Mouse (Mus musculus) lung, adult 2 months (tissue): ENCODE data around the gene Hist1h2bj. TPM values are rescaled to one million over a fixed set of nuclear protein-coding genes. Genes with fewer than 3 reads are reported as not detected.

Source experiments
- DNase-seq: peaks from one replicate; pipeline ENCODE4 v3.0.0; 2022
- H3K4me1 ChIP-seq: fragments of 200-500 bp; 2 replicates; pipeline ENCODE4 v1.6.1; 2011; ENCODE audit warnings: low read length; ENCODE audit not compliant: control insufficient read depth, insufficient read depth
- H3K4me3 ChIP-seq: fragments of 200-500 bp; replicated peaks from 2 replicates; pipeline ENCODE3; 2011; ENCODE audit warnings: low read depth, mild to moderate bottlenecking, control low read depth, low read length; ENCODE audit errors: extremely low read depth
- CTCF ChIP-seq: fragments of 200-500 bp; IDR thresholded peaks from 2 replicates; pipeline ENCODE4 v1.5.1; 2011; ENCODE audit warnings: mild to moderate bottlenecking, low read length, control low read depth; ENCODE audit not compliant: insufficient read depth
- POLR2A ChIP-seq: fragments of 200-500 bp; IDR thresholded peaks from 2 replicates; pipeline ENCODE4 v1.6.1; 2011; ENCODE audit warnings: low read depth, mild to moderate bottlenecking, control low read depth, low read length, borderline replicate concordance; ENCODE audit errors: extremely low read depth
- WGBS: fragments of 180-500 bp; shearing (Covaris S2); methylation state at CpG from one replicate; pipeline ENCODE4 v1.1.7; 2018; 5-methylcytosine and 5-hydroxymethylcytosine counted together
- polyA plus RNA-seq: library from polyadenylated mRNA; depleted of rRNA; stranded (reverse); fragments of >200 nt; gene quantifications from 2 replicates; pipeline ENCODE4 v1.2.3, GENCODE M21; 2012

The Hist1h2bj gene
- polyA plus RNA-seq, 1 experiment: 3.5 TPM

DNA sequence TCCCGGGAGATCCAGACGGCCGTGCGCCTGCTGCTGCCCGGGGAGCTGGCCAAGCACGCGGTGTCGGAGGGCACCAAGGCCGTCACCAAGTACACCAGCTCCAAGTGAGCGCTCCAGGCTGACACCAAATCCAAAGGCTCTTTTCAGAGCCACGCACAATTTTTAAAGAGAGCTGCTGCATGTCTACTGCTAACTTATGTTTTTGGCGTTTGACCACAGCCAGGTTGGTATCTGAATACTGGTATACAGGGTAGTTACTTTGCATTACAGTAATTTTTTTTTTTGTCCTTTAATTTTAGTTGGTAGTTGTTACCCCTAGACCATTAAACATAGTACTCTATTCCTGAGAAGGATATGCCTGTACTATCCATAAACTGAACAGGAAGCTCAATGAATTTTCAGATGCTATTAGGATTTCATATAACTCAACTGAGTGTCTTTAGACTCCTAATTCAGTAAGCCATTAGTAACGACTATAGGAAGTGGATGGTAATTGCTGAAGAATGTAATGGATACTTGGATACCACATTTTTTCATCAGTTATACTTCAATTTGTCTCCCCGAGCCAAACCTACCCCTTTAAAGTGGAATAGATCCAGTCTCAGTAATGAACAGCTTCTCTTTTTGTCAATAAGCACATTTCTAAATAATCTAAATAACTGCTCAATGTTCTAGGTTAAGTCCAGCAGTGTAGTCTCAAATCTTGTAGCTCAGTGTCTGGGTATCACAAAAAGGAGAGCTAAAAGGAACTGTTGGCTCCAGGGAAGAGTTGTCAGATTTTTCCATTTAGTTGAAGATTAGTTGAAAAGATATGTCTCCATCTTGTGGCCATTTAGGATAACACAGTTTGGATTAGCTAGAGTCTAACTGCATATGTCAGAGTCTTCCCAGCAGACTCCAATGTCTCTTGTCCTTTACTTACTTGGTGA is 753 bp downstream of the Hist1h2bj start:
- TF ChIP-seq POLR2A (no peak), CTCF (0 out of 2 replicates have a peak, but pooled peaks have one; percentile 35)
- WGBS: 1% methylated on average over 14 of the region's 14 CpGs
- DNase-seq: no peak
- Histone ChIP-seq H3K4me3 (no peak overlapping the region), H3K4me1 (peaks cover 7% of the 10 kb centered on the region; the same call in 1 of the 2 replicates)

DNA sequence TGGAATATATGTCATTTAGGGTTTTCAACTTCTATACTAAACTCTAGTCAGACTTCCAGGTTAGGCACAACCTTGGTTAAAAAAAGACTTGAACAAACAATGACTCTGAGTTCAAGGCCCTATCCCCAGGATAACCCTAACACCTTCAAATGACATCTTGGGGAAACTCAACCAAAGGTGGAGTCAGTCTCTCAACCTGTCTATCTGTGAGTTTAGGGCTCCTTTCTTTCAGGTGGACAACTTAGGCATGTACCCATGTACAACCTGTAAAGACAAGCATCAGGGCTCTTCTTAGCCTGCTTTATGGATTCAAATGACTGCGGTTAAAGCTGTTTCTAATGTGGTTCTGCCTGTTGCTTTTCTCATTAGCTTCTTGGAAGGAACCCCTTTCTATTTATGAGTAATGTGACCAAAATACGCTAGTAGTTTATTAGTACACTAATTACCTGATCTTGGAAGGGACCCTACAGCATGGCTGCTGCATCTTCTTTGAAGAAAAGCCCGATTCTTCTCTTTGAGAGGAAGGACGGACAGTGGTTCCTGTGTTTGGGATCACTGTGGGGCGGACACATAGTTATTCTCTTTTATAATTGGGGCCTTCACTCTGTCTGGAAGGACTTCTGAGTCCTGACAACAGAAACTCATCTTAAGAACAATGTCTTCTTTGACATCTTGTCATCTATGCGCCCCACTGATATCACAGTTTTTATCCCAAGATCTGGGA is 1.6 kb downstream of the Hist1h2bj start:
- DNase-seq: no peak
- Histone ChIP-seq H3K4me3 (no peak overlapping the region), H3K4me1 (peaks cover 7% of the 10 kb centered on the region; the same call in 1 of the 2 replicates)
- no peak for TF ChIP-seq CTCF
- TF ChIP-seq POLR2A: no peak
- WGBS: 88% methylated on average over 6 of the region's 6 CpGs

DNA sequence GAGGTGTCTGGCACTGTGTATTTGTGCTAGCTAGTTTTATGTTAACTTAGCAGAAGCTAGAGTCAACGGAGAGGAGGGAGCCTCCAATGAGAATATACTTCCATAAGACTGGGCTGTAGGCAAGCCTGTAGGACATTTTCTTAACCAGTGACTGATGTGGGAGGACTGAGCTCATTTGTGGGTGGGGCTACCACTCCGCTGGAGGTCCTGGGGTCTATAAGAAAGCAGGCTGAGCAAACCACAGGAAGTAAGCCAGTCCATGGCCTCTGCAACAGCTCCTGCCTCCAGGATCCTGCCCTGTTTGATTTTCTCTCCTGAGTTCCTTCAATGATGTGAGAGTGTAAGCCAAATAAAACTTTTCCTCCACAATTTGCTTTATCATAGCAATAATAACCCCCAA is 2.3 kb downstream of the Hist1h2bj start:
- 56% methylated on average over 2 of the region's 2 CpGs for WGBS
- DNase-seq: no peak
- Histone ChIP-seq H3K4me3 (no peak overlapping the region), H3K4me1 (peaks cover 7% of the 10 kb centered on the region; the same call in 1 of the 2 replicates)
- TF ChIP-seq CTCF (no peak), POLR2A (no peak)

DNA sequence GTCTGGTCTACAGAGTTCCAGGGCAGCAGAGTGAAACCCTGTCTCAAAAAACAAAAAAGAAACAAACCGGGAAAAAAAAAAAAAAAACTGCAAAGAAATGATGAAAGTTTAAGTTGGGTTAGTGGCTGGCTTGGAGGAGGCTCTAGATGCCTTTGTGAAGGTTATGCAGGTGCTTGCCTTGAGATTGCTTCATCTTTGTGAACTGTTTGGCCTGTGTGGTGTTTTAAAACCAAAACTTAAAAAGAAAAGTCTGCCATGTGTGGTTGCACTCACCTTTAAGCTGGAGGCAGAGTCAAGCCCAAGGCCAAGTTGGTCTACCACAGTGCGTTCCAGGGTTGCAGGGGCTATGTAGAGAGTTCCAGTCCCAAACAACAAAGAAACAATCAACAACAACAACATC is 6.0 kb downstream of the Hist1h2bj start:
- no peak for DNase-seq
- no peak overlapping the region for H3K4me3 ChIP-seq
- 81% methylated on average over 2 of the region's 2 CpGs for WGBS
- TF ChIP-seq POLR2A: no peak
- no peak for TF ChIP-seq CTCF
- H3K4me1 ChIP-seq: peaks cover under 1% of the 10 kb centered on the region; the same call in 1 of the 2 replicates

DNA sequence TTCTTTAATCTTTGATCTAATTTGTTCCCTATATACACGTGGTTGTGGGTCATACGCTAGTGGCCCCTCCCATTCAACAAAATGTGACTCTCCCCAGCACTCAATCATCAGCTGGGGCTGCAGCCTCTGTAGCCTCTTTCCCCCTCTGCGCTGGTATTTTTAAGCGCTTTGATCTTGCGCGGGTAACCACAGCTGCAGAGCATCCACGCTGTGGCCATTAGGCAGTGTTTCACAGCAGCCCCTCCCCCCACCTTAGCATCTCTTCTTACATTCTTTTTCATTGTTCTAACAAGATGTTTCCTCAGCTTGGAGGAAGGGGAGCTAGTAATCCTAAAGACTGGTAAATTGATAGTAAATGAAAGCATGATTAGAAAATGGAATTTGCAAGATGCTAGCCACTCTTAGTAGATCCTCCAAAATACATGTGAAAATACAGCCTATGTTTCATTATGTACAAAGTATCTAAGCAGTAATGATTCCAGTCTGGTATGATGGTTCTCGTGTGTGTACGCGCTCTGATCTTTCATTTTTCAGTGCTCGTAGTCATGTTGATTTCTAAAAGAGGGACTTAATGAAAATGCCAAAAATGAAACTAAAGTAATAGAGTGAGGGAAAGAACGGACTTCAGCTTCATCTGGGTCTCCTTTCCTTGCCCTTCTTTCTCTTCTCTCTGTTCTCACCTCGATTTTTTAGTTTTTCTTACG is 6.9 kb downstream of the Hist1h2bj start:
- WGBS: 3% methylated on average over 14 of the region's 14 CpGs

DNA sequence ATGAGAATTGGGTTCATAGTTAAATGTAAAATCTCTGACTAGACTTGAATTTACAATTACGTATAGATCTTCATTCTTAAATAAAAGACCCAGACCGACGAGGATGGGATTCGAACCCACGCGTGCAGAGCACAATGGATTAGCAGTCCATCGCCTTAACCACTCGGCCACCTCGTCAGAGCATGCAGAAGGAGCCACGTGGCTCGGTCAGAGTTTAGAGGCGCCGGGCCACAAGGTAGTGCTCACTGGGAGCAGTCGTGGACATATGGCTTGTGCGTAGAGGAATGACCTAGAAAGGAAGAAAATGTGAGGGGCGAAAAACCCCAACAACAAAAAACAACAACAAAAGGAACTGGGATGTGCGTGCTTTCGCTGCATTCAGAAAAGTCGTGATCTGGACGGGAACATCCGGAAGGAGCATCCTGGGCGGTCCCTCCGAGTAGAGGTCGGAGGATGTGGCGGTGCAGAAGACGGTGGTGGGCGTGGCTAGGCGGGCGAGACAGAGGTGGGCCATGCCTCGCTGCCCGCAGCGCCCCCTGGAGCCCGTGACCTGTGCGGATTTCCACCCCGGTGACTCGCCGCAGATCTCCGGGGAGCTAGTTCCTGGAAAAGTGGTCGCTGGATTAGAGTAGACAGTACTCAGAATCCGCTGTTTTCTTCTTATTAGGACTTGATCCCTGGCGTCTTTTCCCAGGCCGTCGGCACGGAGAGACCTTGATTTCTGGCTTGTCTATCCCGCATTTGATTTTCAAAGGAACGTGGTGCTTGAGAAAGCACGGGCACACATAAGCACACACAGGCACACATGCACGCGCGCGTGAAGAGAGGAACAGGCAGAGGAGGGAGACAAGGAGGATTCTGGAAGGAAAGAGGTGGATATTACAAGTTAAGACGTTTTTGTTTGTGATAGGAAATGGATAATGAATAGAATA is 7.8 kb downstream of the Hist1h2bj start:
- Histone ChIP-seq H3K4me1 (no peaks in the 10 kb centered on the region; the same call in 1 of the 2 replicates), H3K4me3 (peak overlapping the region; percentile 76)
- WGBS: under 1% methylated on average over 52 of the region's 52 CpGs
- TF ChIP-seq CTCF: peak; percentile 44
- TF ChIP-seq POLR2A: peak; percentile 20; the same call in 1 of the 2 replicates
- peak; percentile 76 for DNase-seq

More for the DNA sequence above, 6.9 kb downstream of the Hist1h2bj start:
- H3K4me3 ChIP-seq: peak overlapping the region; percentile 50
- no peaks in the 10 kb centered on the region; the same call in 1 of the 2 replicates for H3K4me1 ChIP-seq
- no peak for DNase-seq
- TF ChIP-seq POLR2A: no peak
- no peak for TF ChIP-seq CTCF

DNA sequence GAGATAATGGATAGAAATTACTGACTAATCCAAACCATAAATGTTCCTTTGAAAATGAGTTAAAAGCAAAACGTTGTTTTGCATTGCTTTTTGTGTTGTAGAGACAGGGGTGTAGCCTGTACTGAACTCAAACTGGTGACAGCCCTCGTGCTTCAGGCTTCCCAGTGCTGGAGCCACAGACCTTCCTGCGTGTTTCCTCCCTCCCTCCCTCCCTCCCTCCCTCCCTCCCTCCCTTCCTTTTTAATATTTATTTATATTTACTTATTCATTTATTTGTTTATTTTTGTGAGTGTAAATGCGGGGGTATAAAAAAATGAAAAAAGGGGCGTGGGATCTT is 8.5 kb downstream of the Hist1h2bj start:
- Histone ChIP-seq H3K4me3 (no peak overlapping the region), H3K4me1 (no peaks in the 10 kb centered on the region; the same call in 1 of the 2 replicates)
- WGBS: 7% methylated on average over 5 of the region's 5 CpGs
- DNase-seq: no peak
- no peak for TF ChIP-seq CTCF
- no peak for TF ChIP-seq POLR2A

DNA sequence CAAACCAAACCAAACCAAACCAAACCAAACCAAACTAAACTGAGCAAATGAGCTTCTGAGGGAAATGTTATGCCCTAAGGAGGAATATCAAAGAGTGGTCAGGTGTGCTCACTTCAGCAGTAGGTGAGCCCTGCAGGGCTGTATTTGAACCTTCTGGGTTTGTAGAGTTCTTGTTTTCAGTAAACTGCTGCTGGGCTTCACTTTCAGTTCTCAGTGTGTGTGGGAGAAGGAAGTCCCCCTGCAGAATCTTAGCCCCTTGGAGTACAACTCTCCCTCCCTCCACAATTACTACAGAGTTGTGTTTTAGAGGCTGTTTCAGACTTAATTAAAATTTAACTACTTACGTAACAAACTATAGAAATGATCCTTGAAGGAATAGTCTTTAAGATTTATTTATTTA is 10.7 kb downstream of the Hist1h2bj start:
- 93% methylated on average over 1 of the region's 1 CpGs for WGBS
- TF ChIP-seq POLR2A: no peak
- TF ChIP-seq CTCF: no peak
- H3K4me3 ChIP-seq: no peak overlapping the region
- no peaks in the 10 kb centered on the region; the same call in 1 of the 2 replicates for H3K4me1 ChIP-seq
- DNase-seq: no peak
